Mouse (Mus musculus): ENCODE data around the gene Lpin2. TPM values are rescaled to one million over a fixed set of nuclear protein-coding genes. Genes with fewer than 3 reads are reported as not detected.

Lpin2 gene
- polyA plus RNA-seq, 1 experiment = 10.7 TPM

DNA sequence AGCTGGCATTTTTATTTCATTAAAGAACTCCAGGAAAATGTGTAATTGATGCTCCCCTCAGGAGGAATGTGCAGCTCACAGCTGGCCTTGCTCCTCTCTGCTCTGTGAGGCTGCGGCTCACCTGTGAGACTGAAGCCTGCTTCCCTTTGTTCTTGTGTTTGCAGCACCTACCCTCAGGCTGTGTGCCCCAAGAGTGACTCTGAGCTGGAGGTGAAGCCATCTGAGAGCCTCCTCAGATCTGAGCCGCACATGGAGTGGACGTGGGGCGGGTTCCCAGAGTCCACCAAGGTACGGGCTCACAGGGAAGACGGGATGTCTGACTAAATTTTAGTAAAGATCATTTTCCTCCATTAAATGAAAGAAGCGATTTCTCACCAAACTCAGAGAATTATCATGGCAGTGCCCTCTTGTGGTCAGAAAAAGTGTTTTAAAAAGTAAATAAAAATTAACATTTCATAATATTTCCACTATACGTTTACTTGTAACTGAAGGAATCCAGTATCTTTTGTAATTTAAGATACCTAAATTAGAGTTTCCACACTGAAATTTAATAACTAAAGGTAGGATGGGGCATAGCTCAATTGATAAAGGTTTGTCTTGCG, 47.8 kb downstream of the Lpin2 start:
- DNase-seq (ENCODE audit: low read depth) = no peak

DNA sequence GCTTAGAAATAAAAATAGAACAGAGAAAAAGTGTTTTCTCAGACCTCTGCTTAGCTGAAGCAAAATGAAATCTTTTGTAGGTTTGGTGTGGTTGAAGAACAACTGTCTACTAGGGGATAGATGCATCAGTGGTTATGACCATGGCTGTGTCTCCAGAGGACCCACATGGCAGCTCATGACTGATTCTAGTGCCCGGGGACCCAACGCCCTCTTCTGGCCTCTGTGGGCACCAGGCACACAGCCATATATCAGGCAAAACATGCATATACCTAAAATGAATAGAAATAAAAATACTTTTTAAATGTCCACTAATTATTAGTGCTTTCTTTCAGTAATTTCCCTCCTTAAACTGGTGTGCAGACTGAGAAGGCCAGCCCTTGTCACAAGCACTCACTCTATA, 49.6 kb downstream of the Lpin2 start:
- DNase-seq (ENCODE audit: low read depth) = no peak

DNA sequence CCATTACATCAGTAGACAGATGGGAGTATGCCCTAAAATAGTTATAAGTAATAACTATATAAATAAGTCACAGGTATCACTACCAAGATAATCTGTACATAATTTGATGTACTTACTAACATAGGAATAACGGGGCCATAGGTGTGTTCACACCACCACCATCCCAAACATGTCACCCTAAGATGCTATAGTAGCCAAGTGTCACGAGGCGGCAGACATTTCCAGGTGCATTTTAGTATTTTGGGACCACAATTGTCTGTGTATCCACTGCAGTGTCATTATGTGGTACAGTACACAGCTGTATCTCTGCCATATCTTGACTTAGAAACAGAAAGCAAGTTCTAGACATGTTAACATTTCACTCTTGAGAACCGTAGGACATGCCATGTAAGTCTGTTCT, 50.9 kb downstream of the Lpin2 start:
- DNase-seq (ENCODE audit: low read depth) = no peak

DNA sequence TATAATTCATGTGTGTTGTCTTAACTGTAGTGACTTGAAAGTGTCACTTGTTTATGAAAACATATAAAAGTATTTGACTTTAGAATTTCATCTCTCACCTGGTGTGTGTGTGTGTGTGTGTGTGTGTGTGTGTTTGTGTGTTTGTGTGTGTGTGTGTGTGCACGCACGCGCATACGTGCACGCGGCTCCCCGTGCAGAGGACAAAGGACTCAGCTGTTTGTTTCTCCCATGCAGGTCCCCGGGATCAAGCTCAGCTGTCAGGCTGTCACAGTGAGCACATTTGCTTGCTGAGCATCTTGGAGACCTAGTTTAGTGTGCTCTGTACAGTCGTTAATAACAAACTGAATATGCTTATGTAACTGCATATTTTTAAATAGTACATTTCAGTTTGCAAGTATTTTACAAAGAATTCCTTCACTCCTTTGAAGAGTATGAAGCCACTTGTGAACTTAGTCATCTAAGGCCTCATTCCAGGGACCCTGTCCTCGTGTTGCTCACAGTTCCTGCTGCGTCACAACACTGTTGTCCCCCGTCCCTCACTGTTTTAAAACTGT, 51.8 kb downstream of the Lpin2 start:
- DNase-seq (ENCODE audit: low read depth) = no peak

GRCm38 (mm10) chr17:71235229-71235958, 53.0 kb downstream of the Lpin2 start:
- DNase-seq (ENCODE audit: low read depth) = no peak

- no peak for DNase-seq (ENCODE audit: low read depth)
Observed at GRCm38 (mm10) chr17:71238494-71238893, 56.1 kb downstream of the Lpin2 start.

DNA sequence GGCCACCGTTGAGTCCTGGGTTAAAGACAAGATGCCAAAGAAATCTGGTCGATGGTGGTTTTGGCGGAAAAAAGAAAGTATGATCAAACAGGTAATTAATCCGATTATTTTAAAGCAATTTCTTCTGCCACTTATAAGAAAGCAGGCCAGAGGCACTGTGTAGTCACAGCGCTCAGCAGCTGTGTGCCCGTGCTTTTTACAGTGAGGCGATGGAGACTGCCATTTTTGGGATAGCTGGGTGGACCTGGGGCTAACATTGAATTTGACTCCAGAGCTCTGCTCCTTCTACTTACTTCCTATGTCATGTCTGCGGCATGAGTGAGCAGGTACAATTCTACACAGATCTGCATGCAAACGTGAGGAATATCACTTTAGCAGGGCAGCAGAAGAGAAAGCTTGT, 58.5 kb downstream of the Lpin2 start:
- DNase-seq (ENCODE audit: low read depth) = no peak

- DNase-seq (ENCODE audit: low read depth) = no peak
Observed at GRCm38 (mm10) chr17:71242666-71243065, 60.3 kb downstream of the Lpin2 start.

DNA sequence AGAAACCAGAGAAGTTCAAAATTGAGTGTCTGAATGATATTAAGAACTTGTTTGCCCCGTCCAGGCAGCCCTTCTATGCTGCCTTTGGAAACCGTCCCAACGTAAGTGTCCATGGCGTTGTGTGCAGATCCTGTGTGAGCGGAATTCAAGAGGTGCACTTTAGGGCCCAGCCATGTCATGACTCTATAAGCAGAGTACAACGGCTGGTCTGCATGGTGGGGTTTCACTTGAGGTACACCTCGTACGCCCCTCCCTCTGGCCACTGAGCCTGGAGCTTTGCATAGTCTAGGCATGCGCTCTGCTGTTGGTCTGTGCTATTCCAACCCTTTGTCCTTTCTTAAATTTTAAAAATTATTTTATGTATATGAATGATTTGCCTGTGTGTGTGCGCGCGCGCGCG, 62.8 kb downstream of the Lpin2 start:
- no peak for DNase-seq (ENCODE audit: low read depth)

DNA sequence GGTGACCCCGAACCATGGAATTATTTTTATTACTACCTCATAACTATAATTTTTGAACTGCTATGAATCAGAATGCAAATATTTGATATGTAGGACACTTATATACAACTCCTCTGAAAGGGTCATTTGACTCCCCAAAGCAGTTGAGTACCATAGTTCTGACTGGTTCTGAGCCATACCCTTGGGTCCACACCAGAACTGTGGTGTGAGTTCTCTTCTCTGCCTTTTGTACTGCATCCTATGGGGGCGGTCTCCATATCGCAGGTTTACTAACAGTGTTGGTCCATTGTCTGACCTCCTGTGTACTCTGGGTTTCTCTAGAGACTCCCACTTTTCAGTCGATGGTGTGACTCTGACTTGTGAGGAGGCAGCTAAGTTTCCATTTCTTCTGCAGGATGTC, 63.7 kb downstream of the Lpin2 start:
- DNase-seq (ENCODE audit: low read depth) = no peak

DNA sequence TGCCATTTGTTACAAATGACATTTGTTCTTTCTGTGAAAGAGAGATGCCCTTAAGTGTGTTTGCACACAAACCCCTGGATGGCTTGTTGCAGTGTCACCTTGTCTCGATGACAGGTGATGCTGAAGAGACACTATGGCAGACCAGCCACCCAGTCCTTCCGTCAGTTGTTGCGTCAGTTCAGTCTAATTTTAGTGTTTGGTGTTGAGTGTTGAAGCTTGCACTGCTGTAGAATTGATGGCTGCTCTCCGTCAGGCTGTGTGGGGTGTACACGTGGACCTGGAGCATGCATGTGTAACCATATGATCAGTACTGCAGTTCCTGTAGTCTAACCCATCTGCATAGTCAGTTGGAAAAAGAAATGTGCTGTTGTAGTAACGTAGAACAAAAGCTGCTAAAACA, 66.6 kb downstream of the Lpin2 start:
- no peak for DNase-seq (ENCODE audit: low read depth)

DNA sequence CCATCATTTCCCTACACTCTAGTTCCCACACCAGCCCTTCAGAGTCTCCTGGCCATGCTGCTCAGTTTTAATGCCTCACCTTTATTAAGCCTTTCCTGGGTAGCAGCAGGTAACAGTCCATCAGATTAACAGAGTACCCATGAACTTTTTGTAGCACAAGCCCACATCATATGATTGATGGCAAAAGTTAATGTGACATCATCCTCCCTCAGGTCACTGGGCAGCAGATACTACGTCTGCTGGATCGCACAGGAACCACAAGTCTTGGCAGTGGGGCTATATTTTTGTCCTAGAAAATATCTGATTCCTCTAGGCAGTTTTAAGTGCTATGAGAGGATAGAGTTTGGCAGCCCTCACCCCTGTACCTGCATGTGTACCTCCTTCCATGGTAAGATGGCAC, 67.7 kb downstream of the Lpin2 start:
- no peak for DNase-seq (ENCODE audit: low read depth)

DNA sequence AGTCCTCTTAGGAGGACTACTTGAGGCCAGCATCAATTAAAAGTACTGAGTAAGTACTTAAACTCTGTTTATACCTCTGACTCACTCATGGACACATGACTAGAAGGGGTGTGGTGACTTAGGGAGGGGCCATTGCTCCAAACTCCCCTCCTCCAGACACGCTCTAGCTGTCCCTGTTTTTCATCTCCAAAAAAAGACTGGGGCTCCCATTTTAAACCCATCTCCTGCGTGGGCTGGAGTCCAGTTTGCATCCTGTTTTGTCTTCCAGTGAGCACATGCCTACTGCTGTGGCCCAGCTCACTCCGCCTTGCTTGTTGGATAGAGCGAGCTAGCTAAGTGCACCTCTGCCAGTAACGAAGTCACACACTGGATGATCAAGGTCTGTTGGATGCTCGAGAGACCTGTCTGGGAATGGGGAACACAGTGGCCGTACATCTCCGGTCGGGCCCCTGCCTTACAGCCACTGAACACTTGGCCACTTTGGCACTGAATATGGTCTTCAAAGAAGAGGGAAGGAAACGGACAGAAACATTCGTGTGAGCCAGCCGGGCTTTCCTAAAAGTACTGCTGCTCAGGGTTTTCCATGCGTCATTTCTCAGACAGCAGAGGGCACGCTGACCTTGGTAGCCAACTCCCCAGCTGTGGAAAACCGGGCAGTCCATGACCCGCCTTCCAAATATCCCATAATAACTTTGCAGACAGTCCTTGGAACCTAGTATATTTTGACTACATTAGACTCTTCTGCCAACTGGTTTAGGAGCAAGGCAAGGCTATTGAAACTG, 68.7 kb downstream of the Lpin2 start:
- no peak for DNase-seq (ENCODE audit: low read depth)

DNA sequence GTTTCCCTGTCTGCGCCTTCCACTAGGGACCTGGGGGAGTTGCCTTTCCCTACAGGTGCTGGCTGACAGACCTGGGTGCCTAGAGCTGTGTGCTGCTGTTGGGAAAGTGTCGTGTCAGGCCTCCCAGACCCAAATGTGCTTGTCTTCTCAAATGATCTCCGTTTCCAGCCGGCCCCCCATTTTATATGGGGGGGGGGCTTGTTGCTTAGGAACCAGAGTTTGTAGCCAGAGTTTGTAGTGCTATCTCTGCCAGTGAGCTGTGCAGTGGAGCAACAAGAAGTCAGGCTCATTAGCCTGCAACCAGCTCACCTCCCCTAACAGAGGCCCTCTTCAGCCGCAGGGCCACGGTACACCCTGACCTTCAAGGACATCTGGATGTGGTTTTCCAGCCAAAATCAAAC, 69.2 kb downstream of the Lpin2 start:
- no peak for DNase-seq (ENCODE audit: low read depth)

- DNase-seq (ENCODE audit: low read depth) = no peak
Observed at GRCm38 (mm10) chr17:71252101-71252500, 69.7 kb downstream of the Lpin2 start.

DNA sequence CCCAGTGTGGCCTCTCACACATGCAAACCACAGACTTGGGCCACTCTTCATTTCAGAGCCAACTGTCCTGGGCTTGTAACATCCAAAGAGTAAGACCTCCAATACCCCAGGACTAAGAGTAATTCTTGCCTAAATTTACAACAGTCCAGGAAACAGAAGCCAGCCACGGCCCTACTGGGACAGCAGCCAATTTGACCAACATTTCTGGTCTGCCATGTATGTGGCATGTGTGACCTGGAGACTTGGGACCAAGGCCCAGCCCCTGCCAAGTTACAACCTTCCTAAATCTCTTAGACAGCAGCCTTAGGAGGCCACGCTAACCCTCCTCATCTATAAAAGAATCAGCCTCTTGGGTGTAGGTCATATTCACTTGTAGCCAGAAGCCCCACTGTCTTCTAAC, 71.0 kb downstream of the Lpin2 start:
- no peak for DNase-seq (ENCODE audit: low read depth)

DNA sequence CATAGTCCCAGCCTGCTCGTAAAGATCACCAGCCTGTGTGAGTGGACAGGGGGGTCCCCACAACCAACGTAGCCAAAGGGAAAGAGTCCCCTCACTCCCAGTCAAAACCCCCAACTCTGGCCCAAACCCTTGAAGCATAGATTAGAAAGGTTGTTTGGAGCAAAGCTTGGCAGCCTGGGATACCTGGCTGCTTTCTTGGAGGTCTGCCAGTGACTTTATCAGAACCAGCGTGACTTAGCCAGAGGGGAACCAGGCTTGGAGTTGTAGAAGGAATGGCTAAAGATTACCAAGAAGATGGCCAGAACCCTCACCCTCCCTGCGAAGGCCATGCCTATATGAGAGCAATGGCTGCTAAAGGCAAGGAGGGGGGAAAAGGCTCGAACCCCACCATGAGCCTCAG, 71.7 kb downstream of the Lpin2 start:
- DNase-seq (ENCODE audit: low read depth) = no peak

DNA sequence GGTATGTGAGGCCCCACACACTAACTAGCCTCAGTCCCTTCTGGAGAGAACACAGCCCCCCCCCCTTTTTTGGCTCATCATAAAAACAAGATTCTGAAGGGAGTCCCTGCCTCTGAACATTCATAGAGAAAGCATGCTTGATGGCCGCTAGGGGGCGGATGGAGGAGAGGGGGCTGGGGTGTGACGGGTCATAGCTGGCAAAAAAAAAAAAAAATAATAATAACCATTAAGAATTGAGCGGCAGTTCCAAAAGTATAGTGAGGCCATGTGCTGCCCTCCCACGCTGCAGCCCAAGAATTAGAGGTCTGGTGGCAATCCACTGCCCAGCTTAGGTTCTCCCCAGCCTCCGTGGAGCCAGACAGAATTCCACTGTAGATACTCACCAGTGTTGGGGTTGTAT, 72.4 kb downstream of the Lpin2 start:
- DNase-seq (ENCODE audit: low read depth) = no peak

DNA sequence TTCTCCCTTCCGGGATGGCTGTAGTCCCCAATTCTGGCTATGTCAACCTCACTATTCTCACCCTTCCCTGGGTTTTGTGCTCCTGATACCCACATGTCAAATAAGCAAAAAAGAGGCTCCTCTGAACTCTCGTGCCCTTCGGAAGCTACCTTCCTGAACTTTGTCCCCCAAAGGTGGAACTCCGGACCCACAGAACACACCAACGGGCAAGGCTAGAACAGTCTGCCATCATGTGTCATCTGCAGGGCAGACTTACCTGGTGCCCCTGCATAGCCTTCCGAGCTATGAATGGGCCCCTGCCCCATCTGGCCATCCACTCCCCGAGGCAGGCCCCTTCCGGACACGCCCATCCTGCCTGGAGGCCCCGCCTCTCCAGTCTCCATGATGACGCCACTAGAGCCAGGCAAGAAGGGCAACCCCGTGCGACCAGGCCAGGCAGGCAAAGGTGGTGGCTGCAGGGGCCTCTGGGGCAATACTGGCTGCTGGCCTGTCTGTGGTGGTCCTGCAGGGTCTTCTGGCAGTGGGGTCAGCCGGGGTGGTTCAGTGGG, 73.8 kb downstream of the Lpin2 start:
- DNase-seq (ENCODE audit: low read depth) = no peak

- no peak for DNase-seq (ENCODE audit: low read depth)
Observed at GRCm38 (mm10) chr17:71256806-71257536, 74.6 kb downstream of the Lpin2 start.

GRCm38 (mm10) chr17:71259727-71260126, 77.4 kb downstream of the Lpin2 start:
- no peak for DNase-seq (ENCODE audit: low read depth)

- DNase-seq (ENCODE audit: low read depth) = no peak
Observed at GRCm38 (mm10) chr17:71260658-71261057, 78.3 kb downstream of the Lpin2 start.
